Mouse (Mus musculus): ENCODE measurements at regions not wholly inside any gene's neighbourhood (a gene's known extent, or its start where the extent isn't known, plus 50 kb on each side); places are given as distances from the start of the nearest gene placed in this dataset.
"Not testable (repeated sequence)": the region's sequence is repeated elsewhere in the genome, so short reads cannot be mapped to it uniquely, and the experiment has no call there.

DNA sequence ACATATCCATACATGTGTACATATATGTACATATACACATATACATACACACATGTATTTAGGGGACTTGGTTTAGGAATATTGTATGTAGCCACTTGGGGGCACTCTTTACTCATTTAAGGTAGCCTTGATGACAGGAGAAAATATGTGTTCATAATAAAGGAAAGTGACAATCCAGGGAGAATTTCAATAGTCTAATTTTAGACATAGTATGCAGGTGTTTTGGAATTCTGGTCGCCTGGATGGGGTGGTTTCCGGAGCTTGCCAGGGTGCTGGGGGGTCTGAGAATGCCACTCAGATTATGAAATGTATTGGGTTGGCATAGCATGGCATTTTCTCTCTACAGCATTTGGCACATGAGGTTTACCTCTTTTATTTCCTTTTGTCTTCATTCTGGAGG lies 385.2 kb upstream of the Slc39a10 start:
- WGBS (ENCODE audit: insufficient replicate concordance), result 24% methylated on average over 2 of the region's 2 CpGs
- DNase-seq (ENCODE audit: low read depth in 3 of 3, low spot score in 3 of 3) (no peak), ATAC-seq (ENCODE audit: insufficient read depth) (no peak)
- no peaks in the 10 kb centered on the region for H3K9me3 ChIP-seq (ENCODE audit: control insufficient read depth, low read length)
- TF ChIP-seq EP300 (IDR thresholded peaks at IDR 0.05; ENCODE audit: low read depth), result no peak
- TF ChIP-seq CTCF (IDR thresholded peaks at IDR 0.05; ENCODE audit: low read depth), result no peak
- no peak overlapping the region for H3K4me3 ChIP-seq (ENCODE audit: insufficient read depth in 1 of 2, low read depth in 2 of 2, low read length in 2 of 2)
- H3K27me3 ChIP-seq (ENCODE audit: control insufficient read depth, insufficient read depth, low read length), result no peaks in the 10 kb centered on the region
- H3K36me3 ChIP-seq (replicated peaks; ENCODE audit: control insufficient read depth, insufficient read depth, low read depth), result no peaks in the 10 kb centered on the region
- no peak overlapping the region for H3K4me2 ChIP-seq (ENCODE audit: low read depth)
- no peak overlapping the region for H3K27ac ChIP-seq
- H3K9ac ChIP-seq (replicated peaks), result no peak overlapping the region
- no peaks in the 10 kb centered on the region for H3K4me1 ChIP-seq (replicated peaks; ENCODE audit: control insufficient read depth in 2 of 2, insufficient read depth in 2 of 2, low read length in 1 of 2)

DNA sequence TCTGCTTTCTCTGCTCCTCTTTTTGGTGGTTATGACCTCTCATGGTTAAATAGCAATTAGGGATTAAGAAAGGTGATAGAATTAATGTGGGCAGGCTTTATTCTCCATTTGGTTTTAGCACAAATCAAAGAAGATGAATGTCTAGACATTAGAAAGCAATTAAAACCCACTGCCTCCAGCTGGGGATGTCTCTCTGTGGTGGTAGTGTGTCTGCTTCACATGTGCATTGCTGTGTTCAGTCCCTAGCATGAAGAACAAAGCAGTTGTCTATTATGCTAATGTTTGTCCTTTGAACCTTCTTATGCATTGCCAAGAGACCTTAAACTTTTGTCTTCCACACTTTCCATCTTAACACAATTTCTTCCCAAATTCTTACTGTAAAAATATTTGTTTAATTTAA lies 379.5 kb upstream of the Slc39a10 start:
- ATAC-seq (ENCODE audit: insufficient read depth), result no peak
- DNase-seq (ENCODE audit: low read depth in 3 of 3, low spot score in 3 of 3), result no peak

DNA sequence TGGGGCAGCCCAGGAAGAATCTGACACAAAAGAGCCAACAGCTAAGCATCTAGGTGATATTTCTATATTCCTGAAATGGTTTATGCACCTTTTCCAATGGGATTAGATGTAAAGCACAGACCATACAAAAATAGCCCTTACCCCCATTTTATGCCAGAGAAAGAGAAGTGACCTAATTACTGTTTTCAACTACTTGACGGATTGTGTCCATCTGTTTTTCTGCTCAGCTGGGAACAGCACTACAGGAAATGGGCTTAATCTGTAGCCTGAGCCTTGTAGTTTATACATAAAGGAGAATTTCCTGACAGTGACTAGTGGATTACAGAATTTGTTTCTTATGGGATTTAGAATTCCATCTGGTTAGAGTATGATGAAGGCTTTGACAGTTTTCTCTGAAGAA lies 371.0 kb upstream of the Slc39a10 start:
- H3K4me3 ChIP-seq (ENCODE audit: insufficient read depth in 1 of 2, low read depth in 2 of 2, low read length in 2 of 2), result no peak overlapping the region
- H3K9me3 ChIP-seq (ENCODE audit: control insufficient read depth, low read length), result no peaks in the 10 kb centered on the region
- DNase-seq (ENCODE audit: low read depth in 3 of 3, low spot score in 3 of 3), result no peak
- H3K9ac ChIP-seq (replicated peaks), result no peak overlapping the region
- 28% methylated on average over 1 of the region's 1 CpGs for WGBS (ENCODE audit: insufficient replicate concordance)
- no peak for ATAC-seq (ENCODE audit: insufficient read depth)
- H3K27ac ChIP-seq, result no peak overlapping the region
- H3K4me1 ChIP-seq (replicated peaks; ENCODE audit: control insufficient read depth in 2 of 2, insufficient read depth in 2 of 2, low read length in 1 of 2), result no peaks in the 10 kb centered on the region
- no peak overlapping the region for H3K4me2 ChIP-seq (ENCODE audit: low read depth)
- no peaks in the 10 kb centered on the region for H3K27me3 ChIP-seq (ENCODE audit: control insufficient read depth, insufficient read depth, low read length)
- no peaks in the 10 kb centered on the region for H3K36me3 ChIP-seq (replicated peaks; ENCODE audit: control insufficient read depth, insufficient read depth, low read depth)
- TF ChIP-seq EP300 (IDR thresholded peaks at IDR 0.05; ENCODE audit: low read depth), result no peak
- no peak for TF ChIP-seq CTCF (IDR thresholded peaks at IDR 0.05; ENCODE audit: low read depth)

More for the DNA sequence above, 379.5 kb upstream of the Slc39a10 start:
- H3K9me3 ChIP-seq (ENCODE audit: control insufficient read depth, low read length), result no peaks in the 10 kb centered on the region
- no peak overlapping the region for H3K9ac ChIP-seq (replicated peaks)
- no peak overlapping the region for H3K4me2 ChIP-seq (ENCODE audit: low read depth)
- H3K4me1 ChIP-seq (replicated peaks; ENCODE audit: control insufficient read depth in 2 of 2, insufficient read depth in 2 of 2, low read length in 1 of 2), result no peaks in the 10 kb centered on the region
- TF ChIP-seq CTCF (IDR thresholded peaks at IDR 0.05; ENCODE audit: low read depth) (no peak), EP300 (IDR thresholded peaks at IDR 0.05; ENCODE audit: low read depth) (no peak)
- no peaks in the 10 kb centered on the region for H3K27me3 ChIP-seq (ENCODE audit: control insufficient read depth, insufficient read depth, low read length)
- H3K36me3 ChIP-seq (replicated peaks; ENCODE audit: control insufficient read depth, insufficient read depth, low read depth), result no peaks in the 10 kb centered on the region
- H3K4me3 ChIP-seq (ENCODE audit: insufficient read depth in 1 of 2, low read depth in 2 of 2, low read length in 2 of 2), result no peak overlapping the region
- no peak overlapping the region for H3K27ac ChIP-seq

DNA sequence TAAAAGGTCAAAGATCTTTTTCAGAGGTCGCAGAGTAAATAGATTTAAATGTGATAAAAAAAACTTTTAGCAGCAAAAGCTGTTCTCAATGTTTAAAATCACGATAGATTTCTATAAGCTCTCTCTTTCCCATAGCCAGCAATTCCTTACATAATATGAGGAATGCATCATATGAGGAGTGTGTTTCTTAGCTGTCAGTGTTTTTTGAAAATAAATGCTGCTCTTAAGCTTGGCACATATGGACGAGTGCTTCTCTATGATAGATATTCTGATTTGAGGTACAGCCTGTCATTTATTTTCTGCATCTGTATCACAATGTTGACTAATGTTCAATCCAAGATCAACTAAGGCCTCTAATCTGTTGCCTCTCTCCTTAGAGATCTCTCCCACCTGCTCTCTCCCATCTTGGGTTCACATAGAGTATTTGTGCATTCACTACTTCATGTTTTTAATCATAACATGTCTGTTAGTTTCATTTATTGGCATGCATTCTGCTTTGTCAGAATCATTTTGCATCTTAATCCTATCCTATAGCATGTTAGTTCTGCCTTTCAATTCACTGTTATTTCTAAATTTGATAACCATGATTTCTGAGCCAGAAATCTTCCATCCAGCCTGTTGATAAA lies 369.0 kb upstream of the Slc39a10 start:
- no peak for TF ChIP-seq CTCF (IDR thresholded peaks at IDR 0.05; ENCODE audit: low read depth)
- no peak for TF ChIP-seq EP300 (IDR thresholded peaks at IDR 0.05; ENCODE audit: low read depth)
- Histone ChIP-seq H3K9me3 (ENCODE audit: control insufficient read depth, low read length) (no peaks in the 10 kb centered on the region), H3K4me1 (replicated peaks; ENCODE audit: control insufficient read depth in 2 of 2, insufficient read depth in 2 of 2, low read length in 1 of 2) (no peaks in the 10 kb centered on the region), H3K4me3 (ENCODE audit: insufficient read depth in 1 of 2, low read depth in 2 of 2, low read length in 2 of 2) (no peak overlapping the region), H3K27me3 (ENCODE audit: control insufficient read depth, insufficient read depth, low read length) (no peaks in the 10 kb centered on the region), H3K27ac (no peak overlapping the region), H3K36me3 (replicated peaks; ENCODE audit: control insufficient read depth, insufficient read depth, low read depth) (no peaks in the 10 kb centered on the region), H3K4me2 (ENCODE audit: low read depth) (no peak overlapping the region), H3K9ac (replicated peaks) (no peak overlapping the region)
- ATAC-seq (ENCODE audit: insufficient read depth) (no peak), DNase-seq (ENCODE audit: low read depth in 3 of 3, low spot score in 3 of 3) (no peak)
- WGBS (ENCODE audit: insufficient replicate concordance), result 55% methylated on average over 3 of the region's 3 CpGs

DNA sequence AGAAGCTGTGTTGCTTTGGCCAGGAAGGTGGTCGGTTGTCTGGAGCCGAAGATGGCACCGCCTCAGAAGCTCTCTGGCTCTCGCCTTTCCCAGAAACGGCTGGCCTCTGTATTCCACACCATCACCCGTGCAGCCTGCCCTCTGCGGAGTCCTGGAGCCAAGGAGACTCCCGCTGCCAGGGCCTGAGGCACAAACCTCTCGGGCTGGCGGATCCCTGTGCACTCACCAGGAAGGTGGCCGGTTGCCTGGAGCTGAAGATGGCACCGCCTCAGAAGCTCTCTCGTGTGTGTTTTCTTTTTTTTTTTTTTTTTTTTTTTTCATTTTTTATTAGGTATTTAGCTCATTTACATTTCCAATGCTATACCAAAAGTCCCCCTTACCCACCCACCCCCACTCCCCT lies 358.1 kb upstream of the Slc39a10 start:
- not testable (repeated sequence) for H3K4me3 ChIP-seq (ENCODE audit: insufficient read depth in 1 of 2, low read depth in 2 of 2, low read length in 2 of 2); H3K27me3 ChIP-seq (ENCODE audit: control insufficient read depth, insufficient read depth, low read length); H3K4me2 ChIP-seq (ENCODE audit: low read depth); H3K4me1 ChIP-seq (replicated peaks; ENCODE audit: control insufficient read depth in 2 of 2, insufficient read depth in 2 of 2, low read length in 1 of 2); H3K9me3 ChIP-seq (ENCODE audit: control insufficient read depth, low read length); DNase-seq (ENCODE audit: low read depth in 3 of 3, low spot score in 3 of 3); ATAC-seq (ENCODE audit: insufficient read depth); H3K36me3 ChIP-seq (replicated peaks; ENCODE audit: control insufficient read depth, insufficient read depth, low read depth); H3K27ac ChIP-seq; H3K9ac ChIP-seq (replicated peaks)
- WGBS (ENCODE audit: insufficient replicate concordance), result 68% methylated on average over 12 of the region's 13 CpGs

Data from liver, embryonic 14.5 days (tissue).